Mouse (Mus musculus) urinary bladder, adult 18-20 months (tissue): ENCODE measurements around the gene Stox2.

Source experiments
- DNase-seq, 2 experiments: peaks; one replicate each; pipeline ENCODE4 v3.0.0; 2022; ENCODE audit warnings: low spot score in 2 of 2, mixed read lengths in 2 of 2

The Stox2 gene

DNA sequence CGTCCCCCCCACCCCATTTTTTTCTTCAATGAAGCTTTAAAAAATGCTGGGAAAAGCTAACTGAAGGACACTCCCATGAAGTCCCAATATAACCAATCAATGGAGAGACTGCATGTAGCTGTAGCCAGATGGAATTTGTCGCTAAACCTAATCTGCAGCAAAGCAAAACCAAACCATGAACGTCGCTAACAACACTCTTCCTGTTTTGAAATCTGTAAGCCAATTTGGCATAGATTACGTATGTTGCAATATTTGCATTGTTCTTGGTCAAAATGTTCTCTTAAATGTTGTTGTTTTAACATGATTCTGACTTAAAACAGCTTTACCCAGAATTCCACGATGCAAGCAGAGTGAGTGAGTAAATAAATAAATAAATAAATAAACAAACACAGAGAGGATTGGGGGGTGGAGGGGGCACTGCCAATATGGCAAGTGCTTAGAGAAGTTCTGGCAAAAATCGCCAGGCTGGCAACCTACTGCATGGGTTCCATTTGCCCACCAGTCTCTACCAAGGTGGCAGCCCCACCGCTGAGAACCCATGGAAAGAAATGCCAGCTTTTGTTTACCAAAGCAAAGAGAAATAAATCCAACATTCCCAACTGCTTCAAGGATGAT is 203.0 kb downstream of the Stox2 start:
- no peak for DNase-seq

- peak in 1 of 2 experiments; percentile 61 for DNase-seq
These were observed 203.8 kb downstream of the Stox2 start for GRCm38 (mm10) chr8:47242207-47243004.

- no peak for DNase-seq
These were observed 204.6 kb downstream of the Stox2 start for GRCm38 (mm10) chr8:47241421-47242078.

- DNase-seq = no peak
These were observed 205.3 kb downstream of the Stox2 start for GRCm38 (mm10) chr8:47240871-47241270.

- DNase-seq = no peak
These were observed 205.9 kb downstream of the Stox2 start for GRCm38 (mm10) chr8:47240266-47240665.

DNA sequence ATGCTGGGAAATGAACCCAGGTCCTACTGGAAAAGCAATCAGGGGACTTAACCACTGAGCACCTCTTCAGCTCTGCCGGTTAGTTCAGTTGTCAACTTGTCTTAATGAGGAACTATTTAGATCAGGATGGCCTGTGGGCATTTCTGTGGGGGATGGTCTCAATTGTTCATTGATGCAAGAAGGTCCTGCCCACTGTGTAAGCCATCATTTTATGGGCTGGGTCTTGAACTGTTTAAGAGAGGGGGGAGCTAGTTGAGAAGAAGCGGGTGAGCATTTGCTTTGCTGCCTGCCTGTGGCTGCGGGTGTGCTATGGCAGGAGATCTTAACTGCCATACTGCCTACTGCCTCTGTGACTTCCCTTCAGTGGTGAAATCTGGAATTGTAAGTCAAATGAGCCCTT is 214.1 kb downstream of the Stox2 start:
- DNase-seq = no peak

GRCm38 (mm10) chr8:47230057-47230456 is 216.1 kb downstream of the Stox2 start:
- DNase-seq = no peak

- no peak for DNase-seq
These were observed 224.3 kb downstream of the Stox2 start for GRCm38 (mm10) chr8:47221851-47222250.

DNA sequence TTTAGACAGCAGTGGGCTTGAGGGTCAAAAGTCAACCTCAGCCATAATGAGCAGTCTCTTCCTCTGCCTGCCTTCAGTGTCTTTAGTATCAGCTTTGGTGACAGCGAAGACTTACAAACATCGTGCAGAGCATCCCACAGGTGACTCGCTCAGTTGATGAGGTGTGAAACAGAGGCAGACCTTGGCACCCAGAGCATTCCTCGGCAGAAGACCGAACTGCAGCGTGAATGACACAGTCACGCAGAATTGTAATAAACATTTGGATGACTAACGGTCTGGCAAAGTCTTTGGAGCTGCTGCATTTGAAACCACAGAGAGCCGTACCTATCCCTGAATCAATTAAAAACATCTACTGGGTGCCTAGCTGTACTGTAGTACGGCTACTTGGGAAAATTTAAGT is 225.0 kb downstream of the Stox2 start:
- no peak for DNase-seq

- no peak for DNase-seq
These were observed 225.8 kb downstream of the Stox2 start for GRCm38 (mm10) chr8:47220390-47220789.

DNA sequence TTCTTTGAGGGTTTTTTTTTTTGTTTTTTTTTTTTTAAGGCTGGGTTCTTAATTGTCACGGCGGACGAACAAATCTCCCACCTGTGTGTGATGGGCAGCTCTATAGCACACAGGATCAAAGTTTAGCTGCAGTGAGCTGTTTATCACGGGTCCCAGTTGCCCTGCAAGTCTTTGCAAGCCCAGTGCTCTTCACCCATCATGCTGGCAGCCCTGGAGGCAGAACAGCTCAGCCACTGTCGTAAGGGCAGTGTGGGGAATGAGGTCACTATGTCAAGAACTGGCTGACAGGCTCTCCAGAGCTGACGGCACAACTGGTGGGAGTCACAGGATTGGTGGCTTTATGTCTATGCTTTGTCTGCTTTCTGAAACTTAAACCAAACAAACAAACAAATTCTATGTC is 227.6 kb downstream of the Stox2 start:
- DNase-seq = peak in 1 of 2 experiments; percentile 33

- no peak for DNase-seq
These were observed 228.1 kb downstream of the Stox2 start for GRCm38 (mm10) chr8:47218021-47218420.

DNA sequence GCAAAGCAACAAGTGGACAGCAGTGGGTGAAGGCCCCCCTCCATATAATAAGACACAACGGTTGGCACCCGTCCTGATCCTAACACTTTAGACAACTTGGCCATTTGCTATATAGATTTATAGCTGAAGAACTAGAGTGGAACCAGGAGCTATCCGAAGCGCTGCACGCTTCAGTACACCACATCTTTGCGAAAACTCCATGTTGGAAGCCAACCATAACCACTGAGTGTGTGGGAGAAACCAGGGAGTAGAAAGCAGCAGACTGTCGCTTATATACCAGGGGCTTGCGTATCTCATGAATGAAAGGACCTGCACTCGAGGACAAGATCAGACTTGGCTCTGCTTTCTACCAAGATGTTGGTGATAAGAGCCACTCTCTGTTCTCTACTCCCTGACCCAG is 234.0 kb downstream of the Stox2 start:
- DNase-seq = no peak

GRCm38 (mm10) chr8:47211226-47211625 is 234.9 kb downstream of the Stox2 start:
- no peak for DNase-seq

- no peak for DNase-seq
These were observed 237.9 kb downstream of the Stox2 start for GRCm38 (mm10) chr8:47208246-47208645.

GRCm38 (mm10) chr8:47206640-47207237 is 239.4 kb downstream of the Stox2 start:
- DNase-seq = no peak

DNA sequence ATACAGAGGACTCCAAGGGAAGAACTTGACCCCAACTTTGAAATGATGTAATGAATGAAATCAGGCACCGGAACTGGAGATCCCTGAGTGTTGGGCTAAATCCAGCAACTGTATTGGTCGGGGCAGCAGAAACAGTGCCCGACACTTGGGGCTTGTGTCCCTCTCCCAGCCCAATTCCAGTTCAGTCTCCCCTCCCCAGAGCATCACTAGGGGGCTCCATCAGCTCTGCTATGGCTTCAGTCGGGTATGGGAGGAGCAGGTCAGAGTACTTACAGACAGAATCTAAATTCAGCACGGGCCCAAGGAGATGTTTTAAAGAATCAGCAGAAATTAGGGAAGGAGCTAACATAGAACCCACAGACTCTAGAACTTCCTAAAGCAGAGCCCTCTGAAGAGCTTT is 240.7 kb downstream of the Stox2 start:
- no peak for DNase-seq

DNA sequence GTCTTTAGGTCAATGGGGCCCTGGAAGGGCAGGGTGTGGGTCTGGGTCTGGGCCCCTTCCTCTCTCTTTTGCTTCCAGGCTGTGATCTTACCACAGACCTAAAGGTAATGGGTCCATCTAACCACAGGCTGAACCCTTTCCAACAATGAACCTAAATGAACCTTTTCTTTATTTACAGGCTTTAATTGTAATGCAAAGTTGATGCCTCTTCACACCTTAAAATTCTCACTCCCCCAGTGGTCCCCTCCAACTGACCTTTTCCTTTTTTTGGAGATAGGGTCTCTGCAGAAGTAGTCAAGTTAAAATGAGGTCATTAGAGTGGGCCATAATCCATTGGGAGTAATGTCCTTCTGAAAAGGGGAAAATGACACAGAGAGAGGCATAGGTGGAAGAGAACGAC is 249.8 kb downstream of the Stox2 start:
- DNase-seq = no peak

DNA sequence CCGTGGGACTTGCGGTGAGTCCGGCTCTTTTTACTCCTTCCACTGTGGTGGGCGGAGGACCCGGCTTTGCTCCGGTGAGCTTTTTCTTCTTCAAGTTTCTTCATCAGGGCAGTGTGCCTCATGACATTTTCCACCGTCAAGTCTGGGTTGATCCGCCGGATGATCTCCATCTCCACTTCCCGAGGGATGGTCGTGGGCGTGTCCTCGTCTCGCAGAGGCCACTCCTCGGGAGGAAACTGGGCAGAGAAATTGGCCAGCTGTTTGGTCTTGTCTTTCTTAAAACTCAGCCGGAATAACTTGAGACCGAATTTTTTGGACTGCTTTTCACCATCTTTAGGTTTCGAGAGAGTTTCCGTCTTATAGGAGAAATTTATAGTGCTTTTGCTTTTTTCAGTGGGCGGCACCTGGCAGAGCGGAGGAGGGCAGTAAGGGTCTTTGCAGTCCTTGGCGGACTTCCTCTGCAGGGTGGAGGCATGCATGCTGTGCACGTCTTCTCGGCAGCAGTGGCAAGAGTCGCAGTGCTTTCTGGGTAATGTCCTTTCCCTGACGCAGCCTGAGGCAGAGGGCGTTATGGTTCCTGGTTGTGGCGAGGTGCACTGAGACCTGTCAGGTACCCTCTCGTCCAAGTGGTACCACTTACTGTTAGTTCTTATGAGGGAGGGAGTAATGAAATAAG is 252.7 kb downstream of the Stox2 start:
- no peak for DNase-seq

DNA sequence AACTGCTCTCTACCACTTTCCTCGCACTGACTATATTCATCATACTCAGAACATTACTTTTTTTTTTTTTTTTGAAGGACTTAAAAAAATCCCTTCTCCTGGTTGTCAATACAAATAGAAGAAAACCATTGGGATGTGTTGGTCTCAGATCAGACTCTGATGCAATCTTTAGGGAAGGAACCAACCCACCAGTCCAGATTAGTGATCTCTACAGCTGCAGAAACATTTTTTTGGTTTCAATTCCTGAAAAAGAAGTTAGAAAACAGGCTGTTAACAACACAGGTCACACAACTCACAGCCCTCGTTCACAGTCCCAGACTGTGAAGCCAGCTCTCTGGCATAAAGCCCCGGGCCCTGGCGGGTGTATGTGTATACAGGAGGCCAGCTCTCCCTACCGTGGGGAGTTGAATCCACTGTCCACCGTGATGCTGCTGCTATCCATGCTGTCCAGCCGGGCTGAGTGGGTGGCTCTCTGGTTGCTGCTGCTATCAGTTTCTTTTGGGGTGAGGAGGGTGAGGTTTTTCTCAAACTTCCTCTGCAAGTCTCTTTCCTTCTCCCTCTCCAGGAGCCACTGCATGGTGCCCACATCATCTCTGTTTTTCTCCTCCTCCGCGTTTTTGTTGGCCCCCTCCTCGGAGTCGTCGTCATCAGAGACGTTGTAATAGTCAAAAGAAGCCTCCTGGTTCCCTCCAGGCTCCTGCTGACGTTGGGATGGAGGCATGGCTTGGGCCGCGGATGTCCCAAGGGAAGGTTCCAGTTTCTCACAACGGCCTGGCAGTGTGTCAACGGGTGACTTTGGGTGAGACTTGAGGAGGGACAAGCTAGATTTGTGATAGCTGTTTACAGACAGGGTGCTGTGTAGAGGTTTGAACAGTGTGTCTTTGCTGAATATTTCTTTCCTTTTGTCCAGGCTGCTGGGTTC is 254.5 kb downstream of the Stox2 start:
- DNase-seq = no peak

GRCm38 (mm10) chr8:47185396-47185795 is 260.8 kb downstream of the Stox2 start:
- DNase-seq = no peak
